Mouse (Mus musculus) adrenal gland, adult 18-20 months (tissue): ENCODE measurements at regions not wholly inside any gene's neighbourhood (a gene's known extent, or its start where the extent isn't known, plus 50 kb on each side); places are given as distances from the start of the nearest gene placed in this dataset.

Source experiments
- DNase-seq, 2 experiments: peaks; one replicate each; pipeline ENCODE4 v3.0.0; 2021 to 2022; ENCODE audit warnings: low spot score in 2 of 2

DNA sequence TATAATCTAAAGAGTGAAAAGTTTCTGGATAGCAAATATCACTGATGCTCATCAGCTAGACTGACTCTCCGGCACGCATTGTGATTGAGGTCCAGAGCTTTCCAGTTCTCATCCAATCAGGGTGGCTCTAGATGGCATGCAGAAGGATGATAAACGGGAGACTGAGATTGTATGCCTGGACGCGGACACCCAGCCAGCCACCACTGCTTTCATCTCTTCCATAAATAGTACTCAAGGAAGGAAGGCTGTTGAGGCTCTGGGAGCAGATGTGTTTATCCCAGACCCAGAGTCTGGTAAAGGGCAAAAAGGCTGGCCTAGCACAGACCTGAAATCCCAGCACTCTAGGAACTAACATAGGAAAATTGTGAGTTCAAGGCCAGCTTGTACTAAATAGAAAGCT, 330.6 kb downstream of the Gm11361 start:
- DNase-seq = no peak

GRCm38 (mm10) chr13:28586693-28587092, 329.4 kb downstream of the Gm11361 start:
- DNase-seq = no peak

DNA sequence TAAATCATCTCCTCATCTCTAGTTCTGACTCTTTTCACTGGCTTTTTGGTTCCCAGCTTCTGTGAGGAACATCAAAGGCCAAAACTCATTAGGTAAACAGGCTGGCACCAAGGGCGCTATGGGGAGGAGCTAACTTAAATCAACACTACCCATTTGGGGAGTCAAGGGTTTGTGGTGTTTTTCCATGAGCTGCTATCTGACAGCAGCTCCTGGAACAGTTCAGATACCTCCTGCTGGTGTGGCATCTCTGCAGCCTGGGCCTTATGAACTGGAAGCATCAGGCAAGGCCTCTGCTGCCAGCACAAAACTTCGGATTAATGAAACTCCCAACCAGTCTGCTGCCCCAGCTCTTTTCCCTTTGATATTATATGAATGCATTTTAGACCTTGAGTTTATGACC, 328.8 kb downstream of the Gm11361 start:
- DNase-seq = no peak

- no peak for DNase-seq
Observed at GRCm38 (mm10) chr13:28583617-28584016, 326.3 kb downstream of the Gm11361 start.

GRCm38 (mm10) chr13:28575202-28575851, 318.0 kb downstream of the Gm11361 start:
- no peak for DNase-seq

DNA sequence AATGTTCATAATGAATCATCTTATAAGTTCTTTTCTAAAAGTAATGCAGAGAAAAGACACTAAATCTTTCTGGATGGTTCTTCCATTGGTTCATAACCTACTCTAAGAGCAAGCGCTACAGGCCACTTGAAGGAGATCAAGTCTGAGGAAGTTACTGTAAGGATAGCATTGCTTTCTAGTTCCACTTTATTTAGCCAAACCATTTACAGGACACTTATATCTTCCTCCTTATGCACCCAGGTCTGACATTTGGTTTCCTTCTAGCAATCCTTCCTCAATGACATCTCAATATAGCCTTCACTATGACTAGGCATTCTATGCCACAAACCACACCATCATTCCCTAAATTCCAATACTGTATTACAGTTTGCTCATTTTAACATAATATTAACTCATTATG, 316.0 kb downstream of the Gm11361 start:
- DNase-seq = no peak

DNA sequence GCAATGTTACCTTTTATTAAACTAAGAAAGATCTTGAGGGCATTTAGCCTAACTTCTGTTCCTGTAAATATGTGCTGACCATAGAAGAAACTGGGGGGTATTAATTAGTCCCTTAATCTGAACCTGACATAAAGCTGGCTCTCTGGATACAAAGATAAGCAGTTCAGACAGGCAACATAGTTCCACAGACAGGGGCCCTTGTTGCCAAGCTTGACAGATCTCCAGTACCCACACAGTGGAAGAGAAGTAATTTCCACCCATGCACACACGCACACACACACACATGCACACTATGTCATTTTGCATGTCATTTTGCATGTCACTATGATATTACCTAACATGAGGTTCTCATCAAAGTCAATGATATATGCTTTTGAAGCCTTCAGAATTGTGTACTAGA, 315.1 kb downstream of the Gm11361 start:
- no peak for DNase-seq

- no peak for DNase-seq
Observed at GRCm38 (mm10) chr13:28571716-28572115, 314.4 kb downstream of the Gm11361 start.

- no peak for DNase-seq
Observed at GRCm38 (mm10) chr13:28563585-28563984, 306.3 kb downstream of the Gm11361 start.

DNA sequence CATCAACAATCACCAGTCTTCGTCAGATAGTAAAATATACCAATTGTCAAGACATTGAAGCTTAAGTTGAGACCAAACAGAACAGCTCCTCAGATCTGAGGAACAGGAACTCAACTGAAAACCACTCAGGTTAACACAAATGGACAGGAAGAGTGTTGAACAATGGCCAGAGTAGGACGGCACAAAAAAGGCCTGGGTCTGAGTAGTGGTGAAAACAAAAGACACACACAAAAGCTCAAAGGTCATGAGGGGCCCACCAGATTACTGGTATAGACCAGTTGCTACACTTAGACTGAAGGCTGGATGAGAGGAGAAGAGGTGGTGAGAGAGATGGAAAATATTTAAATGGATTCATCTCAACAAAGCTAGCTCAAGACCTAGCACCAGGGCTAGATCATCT, 302.8 kb downstream of the Gm11361 start:
- DNase-seq = no peak

- DNase-seq = no peak
Observed at GRCm38 (mm10) chr13:28557032-28557570, 299.8 kb downstream of the Gm11361 start.

DNA sequence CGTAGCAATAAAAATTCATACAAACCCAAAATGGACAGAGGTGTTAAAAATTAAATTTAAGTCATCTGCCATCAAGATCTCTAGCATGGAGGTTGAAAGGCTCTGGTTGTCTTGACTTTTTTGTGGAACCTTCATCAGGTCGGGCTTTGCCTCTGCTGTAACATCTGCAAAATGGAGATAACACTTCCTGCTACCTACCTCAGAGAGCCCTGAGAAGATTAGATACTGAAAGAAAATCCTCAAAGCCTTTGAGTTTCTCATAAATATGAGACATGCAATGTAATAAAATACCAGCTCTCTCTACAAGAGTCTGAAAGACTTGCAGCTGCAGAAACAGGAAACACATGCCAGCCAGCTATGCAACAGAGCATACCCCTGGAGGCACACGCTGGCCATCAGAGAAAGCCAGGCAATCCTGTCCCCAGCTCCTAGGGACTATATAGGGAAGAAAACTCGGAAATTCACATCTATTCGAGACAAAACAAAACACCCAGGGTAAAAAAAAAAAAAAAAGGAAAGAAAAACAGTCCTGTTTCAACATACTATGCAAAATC, 299.1 kb downstream of the Gm11361 start:
- DNase-seq = no peak

DNA sequence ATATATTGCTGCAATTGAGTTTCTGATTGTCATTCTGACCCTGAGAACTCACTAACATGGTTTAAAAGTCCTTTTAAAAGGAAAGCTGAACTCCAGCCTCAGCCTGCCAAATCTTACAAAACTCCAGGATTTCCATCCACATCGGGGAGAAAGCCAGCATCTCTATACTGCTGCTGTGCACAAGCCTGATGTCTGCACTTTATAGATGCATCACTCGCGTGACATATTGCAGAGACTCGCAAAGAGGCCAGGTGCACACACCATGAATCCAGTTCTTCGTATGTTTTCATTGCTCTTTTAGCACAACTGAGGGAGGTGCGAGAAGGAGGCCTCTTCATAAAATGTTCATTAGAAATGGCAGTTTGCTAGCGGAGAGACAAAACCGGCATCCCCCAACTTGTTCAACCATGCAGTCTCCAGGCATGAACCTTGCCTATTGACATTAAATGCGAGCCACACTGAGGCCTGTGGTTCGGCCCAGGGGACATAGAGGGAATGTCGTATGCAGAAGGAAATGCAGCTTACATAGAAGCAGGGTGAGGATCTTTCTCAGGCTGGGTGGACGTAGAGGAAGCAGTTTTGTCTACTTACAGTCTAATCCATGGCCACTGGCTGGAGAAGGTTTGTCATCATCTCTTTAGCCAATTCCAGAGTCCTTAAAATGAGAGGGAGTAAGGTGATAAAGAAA, 297.0 kb downstream of the Gm11361 start:
- DNase-seq = no peak

DNA sequence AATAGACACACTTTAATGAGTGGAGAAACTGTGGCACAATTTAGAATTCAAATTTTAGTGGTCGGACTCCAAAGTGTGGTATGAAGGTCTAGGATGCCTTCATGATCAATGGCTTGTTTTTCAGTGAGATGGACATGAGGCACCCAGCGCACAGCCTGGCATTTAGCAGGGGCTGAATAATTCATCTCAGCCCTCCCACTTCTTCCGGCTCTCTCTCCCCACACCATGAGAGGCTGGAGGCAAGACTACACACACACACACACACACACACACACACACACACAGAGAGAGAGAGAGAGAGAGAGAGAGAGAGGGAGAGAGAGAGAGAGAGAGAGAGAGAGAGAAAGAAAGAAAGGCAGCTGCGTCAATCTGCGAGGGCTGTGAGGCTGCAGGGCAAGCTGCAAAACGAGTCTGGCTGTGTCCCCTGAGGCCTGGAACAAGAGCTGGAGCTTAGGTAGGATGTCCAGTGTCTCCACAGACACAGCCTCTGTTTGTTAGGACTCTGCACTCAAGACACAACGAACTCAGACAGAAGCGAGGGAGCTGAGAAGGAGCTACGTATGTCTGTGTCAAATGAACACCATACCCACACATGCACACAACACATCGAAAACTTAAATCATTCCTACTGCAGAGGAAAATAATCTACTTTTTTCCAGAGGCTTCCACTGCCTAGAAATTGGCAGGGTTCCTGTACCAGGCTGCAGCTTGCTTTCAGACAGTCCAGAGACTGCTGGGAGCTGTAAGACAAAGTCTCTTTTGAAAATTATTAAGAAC, 295.8 kb downstream of the Gm11361 start:
- no peak for DNase-seq

- DNase-seq = no peak
Observed at GRCm38 (mm10) chr13:28551555-28551954, 294.2 kb downstream of the Gm11361 start.

GRCm38 (mm10) chr13:28545797-28546196, 288.5 kb downstream of the Gm11361 start:
- DNase-seq = no peak

DNA sequence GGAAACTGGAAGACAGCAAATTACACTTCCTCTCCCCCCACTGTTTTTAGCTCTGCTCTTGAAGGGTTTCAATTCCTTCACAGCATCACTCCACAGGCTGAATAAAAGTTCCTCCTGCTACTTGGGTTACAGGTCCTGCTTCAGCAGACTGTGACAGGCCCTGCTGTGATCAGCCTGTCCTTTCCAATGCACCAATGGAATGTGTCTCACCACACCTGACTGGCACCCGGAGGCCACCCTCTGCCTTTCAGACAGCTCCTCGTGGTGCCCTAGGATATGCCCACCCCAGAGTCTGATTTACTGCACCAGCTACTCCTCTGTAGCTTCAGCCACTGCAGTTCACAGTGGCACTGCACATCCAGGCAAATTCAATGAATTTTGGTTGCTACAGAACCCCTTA, 288.0 kb downstream of the Gm11361 start:
- no peak for DNase-seq

DNA sequence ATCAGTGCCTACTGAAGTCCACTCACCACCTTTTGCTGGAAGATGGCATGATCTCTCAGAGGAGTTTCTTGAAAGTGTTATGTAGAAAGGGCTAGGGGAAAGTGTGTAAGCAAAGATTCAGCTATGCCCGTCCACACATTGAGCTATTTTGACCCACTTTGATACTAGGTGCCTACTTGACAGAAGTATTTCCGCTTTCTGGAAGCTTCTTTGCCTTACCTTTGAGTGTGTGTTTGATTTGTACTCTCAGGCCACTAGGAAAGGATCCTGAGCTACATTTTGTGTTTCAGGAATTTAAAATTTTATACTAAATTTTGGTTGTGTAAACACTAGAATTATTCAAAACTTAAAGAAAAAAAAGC, 287.5 kb downstream of the Gm11361 start:
- no peak for DNase-seq

DNA sequence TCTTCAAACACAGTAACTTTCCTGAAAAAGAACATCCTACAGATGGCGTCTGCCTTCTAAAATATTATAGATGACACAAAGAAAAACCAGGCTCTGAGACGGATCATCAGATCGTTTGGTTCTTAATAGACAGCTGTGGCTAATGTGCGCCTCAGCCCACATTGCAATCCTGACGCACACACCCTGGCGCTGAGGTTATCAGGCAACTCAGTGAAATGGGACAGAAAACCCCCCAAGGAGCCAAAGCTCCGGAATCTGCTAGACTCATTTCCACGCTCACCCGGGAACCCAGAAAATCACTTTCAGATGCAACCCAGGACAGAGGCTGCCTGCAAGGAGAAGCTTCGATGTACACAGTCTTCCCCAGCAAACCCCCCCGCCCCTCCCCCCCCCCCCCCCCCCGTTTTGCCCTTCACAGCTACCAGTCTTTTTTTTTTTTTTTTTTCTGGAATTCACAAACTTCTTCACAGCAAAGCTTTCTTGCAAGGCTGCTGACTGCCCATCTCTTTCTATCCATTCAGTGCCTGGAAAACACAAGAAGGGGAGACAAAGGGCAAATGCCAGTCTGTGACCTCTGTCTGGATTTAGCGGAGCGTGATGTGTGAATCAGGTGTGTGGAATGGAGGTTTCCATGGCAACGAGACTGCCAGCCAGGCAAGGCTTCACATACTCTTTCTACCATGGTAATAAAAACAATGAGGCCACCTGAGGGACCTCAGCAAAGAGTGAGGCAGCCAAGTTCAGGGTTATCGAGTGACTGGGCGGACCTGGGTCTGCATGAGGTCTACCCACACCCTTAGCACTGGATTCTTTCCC, 286.9 kb downstream of the Gm11361 start:
- DNase-seq = no peak

GRCm38 (mm10) chr13:28541607-28542006, 284.3 kb downstream of the Gm11361 start:
- DNase-seq = no peak

DNA sequence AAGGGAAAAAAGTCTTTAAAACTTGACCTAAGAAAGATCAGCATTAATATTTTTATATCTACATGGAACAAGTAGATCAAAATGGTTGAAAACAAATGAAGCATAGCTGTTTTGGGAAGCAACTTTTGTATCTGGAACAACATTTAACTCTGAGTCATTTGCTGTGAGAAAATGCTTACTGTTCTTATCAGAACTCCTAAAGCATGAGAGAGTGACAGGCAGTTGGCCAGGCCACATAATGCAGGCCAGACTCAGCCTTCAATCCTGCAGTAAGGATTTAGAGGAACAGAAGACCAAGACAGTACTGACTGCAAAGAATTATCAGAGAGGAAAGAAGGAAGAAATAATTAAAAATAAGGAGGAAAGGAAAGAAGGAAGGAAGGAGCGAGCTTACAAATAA, 275.8 kb downstream of the Gm11361 start:
- DNase-seq = no peak
